Mouse (Mus musculus): ENCODE results near the gene Krba1. TPM values are rescaled to one million over a fixed set of nuclear protein-coding genes. Genes with fewer than 3 reads are reported as not detected.

Krba1 gene
- total and polyA plus RNA-seq, 3 experiments: 16.1 to 21.0 (median 20.6) TPM

DNA sequence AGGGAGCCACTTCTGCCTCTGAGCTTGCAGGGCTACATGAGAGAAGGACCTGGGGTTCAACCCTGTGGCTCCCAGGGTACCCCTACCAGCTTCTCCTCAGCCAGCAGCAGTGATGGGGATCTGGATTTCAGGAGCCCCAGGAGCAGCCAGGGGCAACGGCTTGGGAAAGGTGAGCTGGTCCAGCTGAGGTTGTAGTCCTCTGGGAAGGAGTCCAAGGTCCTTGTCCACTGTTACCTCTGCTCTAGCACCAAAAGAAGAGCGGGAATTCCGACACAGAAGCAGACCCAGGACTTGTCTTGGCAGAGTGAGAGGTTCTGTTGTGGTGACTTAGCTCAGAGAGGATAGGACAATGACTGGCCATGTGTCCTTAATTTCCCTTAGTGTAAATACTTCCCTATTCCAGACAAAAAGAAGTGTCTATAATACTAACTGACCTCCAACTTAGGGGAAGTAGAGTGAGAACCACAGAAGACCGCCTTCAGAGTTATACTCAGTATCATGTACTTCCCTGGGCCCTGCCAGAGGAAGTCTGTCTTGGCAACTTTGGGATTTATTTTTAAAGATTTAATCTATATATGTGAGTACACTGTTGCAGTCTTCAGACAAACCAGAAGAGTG is 14.4 kb downstream of the Krba1 start:
- Histone ChIP-seq H3K9ac (ENCODE audit: low read depth, low read length) (no peak overlapping the region), H3K4me3 (no peak overlapping the region), H3K4me1 (ENCODE audit: control insufficient read depth, insufficient read depth, low read length) (peaks cover 2% of the 10 kb centered on the region; the same call in 1 of the 2 replicates), H3K27me3 (ENCODE audit: control insufficient read depth, insufficient read depth, low read length) (no peaks in the 10 kb centered on the region), H3K79me2 (replicated peaks; ENCODE audit: control insufficient read depth, insufficient read depth, low read length) (no peaks in the 10 kb centered on the region), H3K27ac (no peak overlapping the region), H3K36me3 (ENCODE audit: control insufficient read depth, insufficient read depth, low read length) (no peaks in the 10 kb centered on the region; the same call in 1 of the 2 replicates)
- TF ChIP-seq EP300 (IDR thresholded peaks at IDR 0.05; ENCODE audit: insufficient read depth, low read depth, low read length) (no peak), CTCF (IDR thresholded peaks at IDR 0.05) (no peak), POLR2A (IDR thresholded peaks at IDR 0.05; ENCODE audit: insufficient read depth, low read depth, low read length) (no peak)
- DNase-seq: no peak
- intact Hi-C loops (cut with DNase I): no loop called here
- WGBS: 81% methylated on average over 4 of the region's 4 CpGs

DNA sequence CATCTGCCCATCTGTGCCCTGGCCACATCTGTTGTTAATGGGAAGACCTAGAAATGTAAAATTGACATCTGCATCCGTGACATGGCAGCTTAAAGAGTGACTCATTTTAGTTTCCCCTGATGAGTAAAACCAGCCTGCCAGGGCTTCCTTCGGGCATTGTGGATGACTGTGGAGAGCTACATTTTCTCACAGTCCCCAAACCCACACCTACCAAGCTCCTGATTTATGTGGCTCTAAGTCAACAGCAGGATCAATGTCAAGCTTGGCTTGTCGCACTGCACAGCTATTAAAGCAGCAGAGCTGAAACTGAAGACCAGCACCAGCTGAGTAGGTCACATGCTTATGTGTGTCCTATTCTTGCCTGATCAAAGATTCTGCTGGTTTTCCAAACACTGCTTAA is 15.2 kb downstream of the Krba1 start:
- no peaks in the 10 kb centered on the region; the same call in 1 of the 2 replicates for H3K36me3 ChIP-seq (ENCODE audit: control insufficient read depth, insufficient read depth, low read length)
- peaks cover 2% of the 10 kb centered on the region; the same call in 1 of the 2 replicates for H3K4me1 ChIP-seq (ENCODE audit: control insufficient read depth, insufficient read depth, low read length)
- 76% methylated on average over 3 of the region's 3 CpGs for WGBS
- no peak overlapping the region for H3K9ac ChIP-seq (ENCODE audit: low read depth, low read length)
- DNase-seq: peak in 1 of 2 experiments; percentile 12
- intact Hi-C loops (cut with DNase I): no loop called here
- H3K27ac ChIP-seq: no peak overlapping the region
- TF ChIP-seq CTCF (IDR thresholded peaks at IDR 0.05): no peak
- TF ChIP-seq POLR2A (IDR thresholded peaks at IDR 0.05; ENCODE audit: insufficient read depth, low read depth, low read length): no peak
- TF ChIP-seq EP300 (IDR thresholded peaks at IDR 0.05; ENCODE audit: insufficient read depth, low read depth, low read length): no peak
- H3K4me3 ChIP-seq: no peak overlapping the region
- H3K27me3 ChIP-seq (ENCODE audit: control insufficient read depth, insufficient read depth, low read length): no peaks in the 10 kb centered on the region
- no peaks in the 10 kb centered on the region for H3K79me2 ChIP-seq (replicated peaks; ENCODE audit: control insufficient read depth, insufficient read depth, low read length)

GRCm38 (mm10) chr6:48411193-48412092 is 16.1 kb downstream of the Krba1 start:
- intact Hi-C loops (cut with DNase I): no loop called here
- H3K36me3 ChIP-seq (ENCODE audit: control insufficient read depth, insufficient read depth, low read length): no peaks in the 10 kb centered on the region; the same call in 1 of the 2 replicates
- peak; percentile 29 to 53 for DNase-seq
- WGBS: 53% methylated on average over 6 of the region's 6 CpGs
- TF ChIP-seq EP300 (IDR thresholded peaks at IDR 0.05; ENCODE audit: insufficient read depth, low read depth, low read length): no peak
- no peak for TF ChIP-seq CTCF (IDR thresholded peaks at IDR 0.05)
- TF ChIP-seq POLR2A (IDR thresholded peaks at IDR 0.05; ENCODE audit: insufficient read depth, low read depth, low read length): no peak
- H3K4me3 ChIP-seq: no peak overlapping the region
- peak overlapping the region; percentile 36; the same call in 1 of the 2 replicates for H3K27ac ChIP-seq
- H3K9ac ChIP-seq (ENCODE audit: low read depth, low read length): no peak overlapping the region
- peaks cover 2% of the 10 kb centered on the region; the same call in 1 of the 2 replicates for H3K4me1 ChIP-seq (ENCODE audit: control insufficient read depth, insufficient read depth, low read length)
- no peaks in the 10 kb centered on the region for H3K27me3 ChIP-seq (ENCODE audit: control insufficient read depth, insufficient read depth, low read length)
- no peaks in the 10 kb centered on the region for H3K79me2 ChIP-seq (replicated peaks; ENCODE audit: control insufficient read depth, insufficient read depth, low read length)

- no peaks in the 10 kb centered on the region for H3K79me2 ChIP-seq (replicated peaks; ENCODE audit: control insufficient read depth, insufficient read depth, low read length)
- intact Hi-C loops (cut with DNase I): no loop called here
- peak; percentile 23; the same call in 1 of the 2 replicates for TF ChIP-seq CTCF (IDR thresholded peaks at IDR 0.05)
- TF ChIP-seq POLR2A (IDR thresholded peaks at IDR 0.05; ENCODE audit: insufficient read depth, low read depth, low read length): no peak
- H3K9ac ChIP-seq (ENCODE audit: low read depth, low read length): no peak overlapping the region
- WGBS: 63% methylated on average over 4 of the region's 4 CpGs
- peaks cover 2% of the 10 kb centered on the region; the same call in 1 of the 2 replicates for H3K4me1 ChIP-seq (ENCODE audit: control insufficient read depth, insufficient read depth, low read length)
- no peak overlapping the region for H3K4me3 ChIP-seq
- no peaks in the 10 kb centered on the region; the same call in 1 of the 2 replicates for H3K36me3 ChIP-seq (ENCODE audit: control insufficient read depth, insufficient read depth, low read length)
- H3K27me3 ChIP-seq (ENCODE audit: control insufficient read depth, insufficient read depth, low read length): no peaks in the 10 kb centered on the region
- DNase-seq: peak in 1 of 2 experiments; percentile 16
- H3K27ac ChIP-seq: no peak overlapping the region; the same call in none of the 2 replicates
These were observed 16.8 kb downstream of the Krba1 start for GRCm38 (mm10) chr6:48412147-48412546.

- Histone ChIP-seq H3K27ac (no peak overlapping the region), H3K9ac (ENCODE audit: low read depth, low read length) (no peak overlapping the region), H3K4me1 (ENCODE audit: control insufficient read depth, insufficient read depth, low read length) (peaks cover 2% of the 10 kb centered on the region; the same call in 1 of the 2 replicates), H3K4me3 (no peak overlapping the region), H3K79me2 (replicated peaks; ENCODE audit: control insufficient read depth, insufficient read depth, low read length) (no peaks in the 10 kb centered on the region), H3K36me3 (ENCODE audit: control insufficient read depth, insufficient read depth, low read length) (no peaks in the 10 kb centered on the region; the same call in 1 of the 2 replicates), H3K27me3 (ENCODE audit: control insufficient read depth, insufficient read depth, low read length) (no peaks in the 10 kb centered on the region)
- intact Hi-C loops (cut with DNase I): no loop called here
- TF ChIP-seq POLR2A (IDR thresholded peaks at IDR 0.05; ENCODE audit: insufficient read depth, low read depth, low read length): no peak
- TF ChIP-seq EP300 (IDR thresholded peaks at IDR 0.05; ENCODE audit: insufficient read depth, low read depth, low read length): no peak
- no peak for TF ChIP-seq CTCF (IDR thresholded peaks at IDR 0.05)
- 85% methylated on average over 3 of the region's 3 CpGs for WGBS
- no peak for DNase-seq
These were observed 17.3 kb downstream of the Krba1 start for GRCm38 (mm10) chr6:48412662-48413061.
